Mouse (Mus musculus) testis, adult 2 months (tissue): ENCODE results near the gene Chgb.

Experiments
- CTCF ChIP-seq: fragments of 200-500 bp; IDR thresholded peaks from 2 replicates; pipeline ENCODE4 v1.5.1; 2012; ENCODE audit warnings: low read depth, mild to moderate bottlenecking, inconsistent platforms, low read length, moderate library complexity; ENCODE audit not compliant: control insufficient read depth, insufficient read depth, insufficient replicate concordance
- POLR2A ChIP-seq: fragments of 200-500 bp; IDR thresholded peaks from 2 replicates; pipeline ENCODE4 v1.6.1; 2012; ENCODE audit warnings: low read depth, mild to moderate bottlenecking, inconsistent platforms, low read length, moderate library complexity; ENCODE audit not compliant: control insufficient read depth

- TF ChIP-seq CTCF (no peak), POLR2A (no peak)
Observed at GRCm38 (mm10) chr2:132780978-132781377, at the start of gene Chgb.
